Mouse (Mus musculus) intestine, postnatal 0 days (tissue): ENCODE measurements at regions not wholly inside any gene's neighbourhood (a gene's known extent, or its start where the extent isn't known, plus 50 kb on each side); places are given as distances from the start of the nearest gene placed in this dataset.

Source experiments
- ATAC-seq: fragments of 200-750 bp; cut with Nextera tagmentation; 2 replicates; pipeline ENCODE4 v1.8.0; 2017; ENCODE audit warnings: mild to moderate bottlenecking, moderate TSS enrichment, moderate library complexity
- H3K27ac ChIP-seq: fragments of 300-500 bp; sonication (generic); 2 replicates; pipeline ENCODE4 v1.5.1; 2014; ENCODE audit warnings: mild to moderate bottlenecking, low read depth, low read length, moderate library complexity
- H3K27me3 ChIP-seq: fragments of 300-500 bp; sonication (generic); replicated peaks from 2 replicates; pipeline ENCODE4 v1.6.1; 2014; ENCODE audit warnings: low read length, mixed read lengths; ENCODE audit not compliant: control insufficient read depth, insufficient read depth
- H3K36me3 ChIP-seq: fragments of 300-500 bp; sonication (generic); 2 replicates; pipeline ENCODE4 v1.6.1; 2014; ENCODE audit warnings: mild to moderate bottlenecking, moderate library complexity; ENCODE audit not compliant: control insufficient read depth, insufficient read depth
- H3K4me1 ChIP-seq: fragments of 300-500 bp; sonication (generic); replicated peaks from 2 replicates; pipeline ENCODE4 v1.6.1; 2014; ENCODE audit warnings: antibody characterized with exemption, low read length, mixed read lengths; ENCODE audit not compliant: control insufficient read depth, insufficient read depth
- H3K4me2 ChIP-seq: fragments of 300-500 bp; sonication (generic); replicated peaks from 2 replicates; pipeline ENCODE4 v1.6.1; 2014; ENCODE audit warnings: low read depth, mild to moderate bottlenecking, moderate library complexity
- H3K4me3 ChIP-seq: fragments of 300-500 bp; sonication (generic); 2 replicates; pipeline ENCODE4 v1.5.1; 2014; ENCODE audit warnings: low read depth, low read length
- H3K9ac ChIP-seq: fragments of 300-500 bp; sonication (generic); 2 replicates; pipeline ENCODE4 v1.6.1; 2014; ENCODE audit warnings: mild to moderate bottlenecking, low read depth, low read length
- H3K9me3 ChIP-seq: fragments of 300-500 bp; sonication (generic); 2 replicates; pipeline ENCODE4 v1.6.1; 2016; ENCODE audit warnings: mixed run types; ENCODE audit not compliant: control insufficient read depth
- CTCF ChIP-seq: sonication (generic); IDR thresholded peaks from 2 replicates; pipeline ENCODE4 v1.5.1; 2016; ENCODE audit warnings: low read depth, mild to moderate bottlenecking, control low read depth, antibody characterized with exemption, moderate library complexity
- WGBS: fragments of 180-500 bp; shearing (Covaris S2); extraction: QIAGEN DNeasy Blood & Tissue Kit; methylation state at CpG from one replicate; pipeline ENCODE4 v1.1.7; 2014; 5-methylcytosine and 5-hydroxymethylcytosine counted together

DNA sequence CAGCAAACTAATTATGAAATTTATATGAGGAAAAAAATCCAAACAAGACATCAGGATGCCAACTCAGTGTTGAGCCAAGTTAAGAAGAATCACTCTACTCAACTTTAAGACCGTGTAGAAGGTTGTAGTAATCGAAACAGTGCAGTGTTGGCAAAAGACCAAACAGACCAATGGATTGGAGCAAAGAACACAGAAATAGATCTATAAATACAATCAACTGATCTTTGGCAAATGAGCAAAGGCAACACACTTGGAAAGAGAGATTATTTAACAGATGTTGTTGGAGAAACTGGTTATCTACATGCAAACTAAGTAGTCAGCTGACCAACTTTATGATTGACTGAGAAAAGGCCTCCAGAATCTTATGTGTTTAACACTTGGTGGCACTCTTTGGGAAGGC lies 229.4 kb upstream of the Pik3r1 start:
- no peaks in the 10 kb centered on the region for H3K36me3 ChIP-seq
- no peak overlapping the region for H3K4me3 ChIP-seq
- 78% methylated on average over 2 of the region's 2 CpGs for whole genome bisulfite sequencing
- H3K4me1 ChIP-seq = 0 out of 2 replicates have a peak, but pooled peaks cover 3% of the 10 kb centered on the region
- no peaks in the 10 kb centered on the region for H3K9me3 ChIP-seq
- no peaks in the 10 kb centered on the region for H3K27me3 ChIP-seq
- no peak overlapping the region for H3K27ac ChIP-seq
- no peak for ATAC-seq
- H3K4me2 ChIP-seq = no peak overlapping the region
- H3K9ac ChIP-seq = no peak overlapping the region
- no peak for TF ChIP-seq CTCF

DNA sequence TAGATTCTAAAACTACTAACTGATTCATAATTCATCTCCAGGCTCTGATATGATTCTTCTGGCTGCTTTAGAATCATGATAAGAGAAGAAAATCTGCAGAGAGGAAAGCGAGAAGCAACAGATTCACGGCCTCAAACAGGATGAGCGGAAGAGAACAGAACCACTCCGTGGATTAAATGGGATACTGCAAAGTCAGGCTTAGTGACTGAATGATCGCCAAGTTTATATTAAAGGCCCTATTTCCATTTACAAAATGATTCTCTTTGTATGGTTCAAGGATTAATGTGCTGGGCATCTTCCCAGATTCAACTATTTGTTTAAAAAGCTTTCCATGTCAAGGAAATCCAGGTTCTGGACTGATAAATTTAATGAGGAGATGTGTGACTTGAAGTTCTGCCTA lies 238.5 kb upstream of the Pik3r1 start:
- H3K9ac ChIP-seq = no peak overlapping the region
- no peaks in the 10 kb centered on the region for H3K36me3 ChIP-seq
- no peak overlapping the region for H3K4me3 ChIP-seq
- 72% methylated on average over 5 of the region's 5 CpGs for WGBS
- H3K27me3 ChIP-seq = no peaks in the 10 kb centered on the region
- no peak for TF ChIP-seq CTCF
- H3K9me3 ChIP-seq = no peaks in the 10 kb centered on the region
- H3K4me2 ChIP-seq = no peak overlapping the region
- ATAC-seq = no peak
- no peaks in the 10 kb centered on the region for H3K4me1 ChIP-seq
- no peak overlapping the region for H3K27ac ChIP-seq

DNA sequence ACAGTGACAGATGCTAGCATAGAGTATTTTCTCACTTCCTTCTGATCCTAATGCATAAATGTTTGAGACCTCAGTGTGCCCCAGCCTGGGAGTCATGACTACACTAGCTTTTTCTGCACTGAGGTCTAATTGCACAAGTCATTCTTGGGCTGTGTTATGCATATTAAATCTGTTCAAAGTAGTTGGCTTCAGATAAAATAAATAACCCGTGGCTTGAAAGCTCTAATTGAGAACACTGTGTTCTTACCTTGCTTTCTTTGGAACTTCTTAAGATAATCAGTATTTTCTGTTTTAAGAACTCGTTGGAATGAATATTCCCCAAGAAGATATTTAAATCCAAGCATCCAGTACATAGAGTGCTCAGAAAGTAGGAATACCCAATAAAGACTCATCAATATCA lies 243.9 kb upstream of the Pik3r1 start:
- Histone ChIP-seq H3K9me3 (no peaks in the 10 kb centered on the region), H3K27me3 (no peaks in the 10 kb centered on the region), H3K4me2 (no peak overlapping the region), H3K27ac (no peak overlapping the region), H3K4me1 (no peaks in the 10 kb centered on the region), H3K4me3 (no peak overlapping the region), H3K36me3 (no peaks in the 10 kb centered on the region), H3K9ac (no peak overlapping the region)
- no peak for ATAC-seq
- WGBS = 72% methylated on average over 2 of the region's 2 CpGs
- TF ChIP-seq CTCF = no peak

DNA sequence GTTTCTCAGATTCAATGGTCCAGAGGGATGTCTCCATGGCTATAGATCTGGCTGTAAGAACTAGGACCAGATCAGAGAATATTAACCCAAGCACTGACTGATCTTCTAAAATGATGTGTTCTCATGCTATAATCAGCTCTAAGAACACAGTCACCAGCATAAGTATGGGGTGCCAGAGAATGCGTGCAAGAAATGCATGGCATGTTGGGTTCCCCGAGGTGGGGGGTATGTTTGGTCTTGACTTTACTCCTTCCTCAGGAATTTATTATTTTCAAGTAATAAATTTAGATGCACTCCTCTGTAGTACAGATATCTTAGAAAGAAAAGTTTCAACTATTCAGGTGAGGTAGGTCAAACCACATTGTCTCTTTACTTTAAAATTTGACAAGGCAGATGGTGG lies 246.5 kb upstream of the Pik3r1 start:
- Histone ChIP-seq H3K9ac (no peak overlapping the region), H3K36me3 (no peaks in the 10 kb centered on the region), H3K4me3 (no peak overlapping the region), H3K9me3 (no peaks in the 10 kb centered on the region), H3K4me1 (no peaks in the 10 kb centered on the region), H3K4me2 (no peak overlapping the region), H3K27me3 (no peaks in the 10 kb centered on the region), H3K27ac (no peak overlapping the region)
- TF ChIP-seq CTCF = no peak
- WGBS = 76% methylated on average over 2 of the region's 2 CpGs
- no peak for ATAC-seq

- H3K4me2 ChIP-seq = no peak overlapping the region
- H3K4me3 ChIP-seq = no peak overlapping the region
- no peak for TF ChIP-seq CTCF
- ATAC-seq = no peak
- no peaks in the 10 kb centered on the region for H3K9me3 ChIP-seq
- H3K27ac ChIP-seq = no peak overlapping the region
- H3K4me1 ChIP-seq = no peaks in the 10 kb centered on the region
- no peak overlapping the region for H3K9ac ChIP-seq
- no peaks in the 10 kb centered on the region for H3K36me3 ChIP-seq
- H3K27me3 ChIP-seq = no peaks in the 10 kb centered on the region
- WGBS = 70% methylated on average over 3 of the region's 3 CpGs
These were observed 246.9 kb upstream of the Pik3r1 start for GRCm38 (mm10) chr13:102014958-102015357.

DNA sequence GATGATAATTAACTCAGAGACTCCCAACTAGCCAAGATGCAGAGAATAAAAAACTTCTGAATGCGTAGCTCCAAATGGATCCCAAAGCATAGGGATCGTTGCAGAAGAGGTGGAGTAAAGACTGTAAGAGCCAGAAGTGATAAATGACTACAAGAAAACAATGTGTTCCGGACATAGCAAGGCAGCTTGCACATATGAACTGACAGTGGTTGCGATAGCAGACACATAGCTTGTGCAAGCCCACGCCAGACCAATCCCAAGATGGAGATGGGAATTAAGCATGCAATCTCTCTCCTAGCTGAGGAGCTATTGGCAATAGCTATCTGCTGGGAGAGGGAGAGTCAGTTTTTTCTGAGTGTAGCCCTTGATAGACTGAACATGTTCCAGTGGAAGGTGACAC lies 248.5 kb upstream of the Pik3r1 start:
- ATAC-seq = no peak

DNA sequence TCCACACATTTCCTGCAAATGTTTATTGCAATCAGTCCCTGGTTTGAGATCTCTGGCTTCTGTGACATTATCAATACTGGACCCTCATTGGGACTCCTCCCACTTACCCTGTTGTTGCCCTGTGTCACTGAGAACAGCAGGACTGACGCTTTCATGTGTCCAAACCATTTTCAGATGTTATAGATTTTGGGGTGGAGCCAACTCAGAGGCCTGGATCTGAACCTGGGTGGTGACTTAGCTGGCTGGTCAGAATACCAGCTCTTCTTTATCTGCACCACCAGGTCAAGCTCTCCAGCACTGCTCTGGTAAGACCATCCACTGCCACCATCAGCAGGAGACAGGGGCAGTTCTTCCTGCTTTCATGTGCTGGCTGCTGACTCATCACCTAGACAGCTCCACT lies 254.3 kb upstream of the Pik3r1 start:
- no peaks in the 10 kb centered on the region for H3K36me3 ChIP-seq
- H3K4me2 ChIP-seq = no peak overlapping the region
- peaks cover 7% of the 10 kb centered on the region for H3K4me1 ChIP-seq
- no peak for ATAC-seq
- H3K27ac ChIP-seq = no peak overlapping the region
- no peaks in the 10 kb centered on the region for H3K27me3 ChIP-seq
- 89% methylated on average over 1 of the region's 1 CpGs for WGBS
- H3K4me3 ChIP-seq = no peak overlapping the region
- no peak overlapping the region for H3K9ac ChIP-seq
- TF ChIP-seq CTCF = no peak
- H3K9me3 ChIP-seq = no peaks in the 10 kb centered on the region

More for the DNA sequence above, 248.5 kb upstream of the Pik3r1 start:
- TF ChIP-seq CTCF = no peak
- Histone ChIP-seq H3K9me3 (no peaks in the 10 kb centered on the region), H3K4me2 (no peak overlapping the region), H3K9ac (no peak overlapping the region), H3K27ac (no peak overlapping the region), H3K4me1 (no peaks in the 10 kb centered on the region), H3K27me3 (no peaks in the 10 kb centered on the region), H3K36me3 (no peaks in the 10 kb centered on the region), H3K4me3 (no peak overlapping the region)
- WGBS = 91% methylated on average over 5 of the region's 5 CpGs
